Mouse (Mus musculus): ENCODE results near the gene Ptprg. TPM values are rescaled to one million over a fixed set of nuclear protein-coding genes. Genes with fewer than 3 reads are reported as not detected.

The Ptprg gene
- polyA plus RNA-seq, 1 experiment from 2014 or later: 48.0 TPM

DNA sequence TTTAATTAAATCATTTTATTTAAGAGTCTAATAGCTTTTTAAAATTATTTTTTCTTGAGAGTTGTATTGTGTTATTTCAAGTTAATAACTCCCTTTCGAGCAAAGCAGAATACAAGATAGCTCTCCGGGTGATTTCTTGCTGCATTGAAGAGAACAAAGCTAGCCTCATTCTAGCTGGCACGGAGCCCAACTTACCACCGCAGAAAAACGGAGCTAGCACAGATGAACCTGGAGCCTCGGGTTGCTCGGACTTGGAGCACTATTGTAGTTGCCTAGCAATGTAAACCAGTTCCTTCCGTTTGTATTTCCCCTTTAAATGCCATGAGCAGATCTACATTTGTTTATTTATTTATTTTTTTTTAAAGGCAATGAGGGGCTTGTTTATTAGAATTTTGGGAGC is 156.5 kb downstream of the Ptprg start:
- Histone ChIP-seq H3K9ac (ENCODE audit: low read length) (no peak overlapping the region), H3K9me3 (ENCODE audit: control insufficient read depth, low read length) (no peaks in the 10 kb centered on the region), H3K27ac (ENCODE audit: low read depth, low read length) (no peak overlapping the region), H3K4me3 (ENCODE audit: low read depth, low read length) (no peak overlapping the region), H3K36me3 (ENCODE audit: control insufficient read depth, insufficient read depth, low read length) (no peaks in the 10 kb centered on the region), H3K4me1 (replicated peaks; ENCODE audit: control insufficient read depth, insufficient read depth, low read length) (0 out of 2 replicates have a peak, but pooled peaks cover 3% of the 10 kb centered on the region), H3K27me3 (ENCODE audit: control insufficient read depth, insufficient read depth, low read length) (no peaks in the 10 kb centered on the region), H3K4me2 (ENCODE audit: low read depth, low read length, severe bottlenecking) (no peak overlapping the region)
- 0 out of 2 replicates have a peak, but pooled peaks have one; percentile 63 for ATAC-seq (replicated peaks; ENCODE audit: low FRiP score)
- peak; percentile 69 for DNase-seq (ENCODE audit: low spot score)
- 60% methylated on average over 8 of the region's 8 CpGs for WGBS

DNA sequence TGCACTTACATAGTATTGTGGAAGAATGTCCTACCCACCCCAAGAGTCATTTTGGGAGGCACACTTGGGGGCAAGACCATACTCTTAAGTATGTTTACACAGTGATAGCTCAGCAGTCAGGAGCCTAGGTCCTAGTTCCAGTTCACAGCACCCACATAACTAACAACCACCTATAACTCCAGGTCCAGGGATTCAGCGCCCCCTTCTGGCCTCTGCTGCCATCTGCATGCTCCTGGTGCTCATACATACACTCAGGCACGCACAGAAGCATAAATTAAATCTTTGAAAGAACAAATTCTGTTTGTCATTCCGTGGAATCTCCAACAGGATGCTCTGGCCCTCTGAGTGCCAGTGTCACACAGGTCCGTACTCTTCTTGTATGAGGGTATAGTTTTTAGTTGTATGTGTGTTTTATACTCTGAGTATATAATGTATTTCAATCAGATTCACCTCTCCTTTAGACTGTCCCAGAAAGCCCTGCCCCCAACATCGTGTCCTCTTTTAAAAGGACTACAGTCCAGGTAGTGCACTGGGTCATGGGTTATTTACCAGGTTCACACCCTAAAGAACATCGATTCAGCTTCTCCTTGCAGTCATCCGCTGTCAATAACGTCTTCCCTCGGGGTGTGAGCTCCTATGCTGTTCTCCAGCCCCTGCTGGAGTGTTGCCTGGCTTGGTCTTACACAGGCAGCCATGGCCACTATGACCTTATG is 157.2 kb downstream of the Ptprg start:
- no peak overlapping the region for H3K4me2 ChIP-seq (ENCODE audit: low read depth, low read length, severe bottlenecking)
- no peak for ATAC-seq (replicated peaks; ENCODE audit: low FRiP score)
- 93% methylated on average over 9 of the region's 9 CpGs for WGBS

DNA sequence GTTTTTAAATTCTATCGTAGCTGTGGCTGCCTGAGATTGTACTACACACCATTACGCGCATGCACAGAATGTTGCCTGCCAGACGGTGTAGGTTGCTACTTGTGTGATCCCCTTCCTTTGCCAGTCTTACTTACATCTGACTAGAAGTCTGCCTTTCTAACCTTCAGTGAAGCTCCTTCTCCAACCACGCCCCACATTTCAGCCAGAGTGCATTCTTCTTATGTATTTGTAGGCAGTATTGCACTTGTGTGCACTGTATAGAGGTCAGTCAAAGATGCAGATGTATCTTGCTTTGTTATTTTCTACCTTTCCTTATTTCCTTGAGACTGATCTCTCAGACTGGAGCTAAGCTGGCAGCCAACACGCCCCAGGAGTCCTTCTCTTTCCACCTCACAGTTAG is 158.8 kb downstream of the Ptprg start:
- Histone ChIP-seq H3K36me3 (ENCODE audit: control insufficient read depth, insufficient read depth, low read length) (no peaks in the 10 kb centered on the region), H3K4me1 (replicated peaks; ENCODE audit: control insufficient read depth, insufficient read depth, low read length) (0 out of 2 replicates have a peak, but pooled peaks cover 3% of the 10 kb centered on the region), H3K27me3 (ENCODE audit: control insufficient read depth, insufficient read depth, low read length) (no peaks in the 10 kb centered on the region), H3K9me3 (ENCODE audit: control insufficient read depth, low read length) (no peaks in the 10 kb centered on the region), H3K27ac (ENCODE audit: low read depth, low read length) (no peak overlapping the region), H3K4me2 (ENCODE audit: low read depth, low read length, severe bottlenecking) (no peak overlapping the region), H3K9ac (ENCODE audit: low read length) (no peak overlapping the region), H3K4me3 (ENCODE audit: low read depth, low read length) (no peak overlapping the region)
- WGBS: 94% methylated on average over 6 of the region's 6 CpGs
- DNase-seq (ENCODE audit: low spot score): no peak
- no peak for ATAC-seq (replicated peaks; ENCODE audit: low FRiP score)

More for the DNA sequence above, 157.2 kb downstream of the Ptprg start:
- no peak overlapping the region for H3K9ac ChIP-seq (ENCODE audit: low read length)
- no peaks in the 10 kb centered on the region for H3K27me3 ChIP-seq (ENCODE audit: control insufficient read depth, insufficient read depth, low read length)
- H3K4me1 ChIP-seq (replicated peaks; ENCODE audit: control insufficient read depth, insufficient read depth, low read length): 0 out of 2 replicates have a peak, but pooled peaks cover 3% of the 10 kb centered on the region
- DNase-seq (ENCODE audit: low spot score): no peak
- H3K4me3 ChIP-seq (ENCODE audit: low read depth, low read length): no peak overlapping the region
- no peak overlapping the region for H3K27ac ChIP-seq (ENCODE audit: low read depth, low read length)
- no peaks in the 10 kb centered on the region for H3K9me3 ChIP-seq (ENCODE audit: control insufficient read depth, low read length)
- H3K36me3 ChIP-seq (ENCODE audit: control insufficient read depth, insufficient read depth, low read length): no peaks in the 10 kb centered on the region

DNA sequence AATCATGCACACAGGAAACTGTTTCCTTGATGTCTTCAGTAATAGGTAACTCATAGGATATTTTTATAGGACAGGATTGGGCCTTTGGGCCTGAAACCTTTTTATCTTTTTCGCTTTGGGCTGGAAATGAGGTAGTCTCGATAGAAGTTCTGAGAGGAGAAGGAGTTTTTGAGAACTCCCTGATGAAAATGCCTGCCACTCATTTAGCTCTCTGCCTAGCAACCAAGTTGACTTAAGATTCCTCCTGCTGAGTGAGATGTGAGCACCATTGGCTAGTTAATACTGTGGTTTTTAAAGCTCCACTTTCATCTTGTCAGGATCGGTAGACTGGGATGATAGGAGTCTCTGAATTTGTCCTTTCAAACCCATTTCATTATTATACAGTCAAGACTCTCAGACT is 162.9 kb downstream of the Ptprg start:
- 0 out of 2 replicates have a peak, but pooled peaks cover 3% of the 10 kb centered on the region for H3K4me1 ChIP-seq (replicated peaks; ENCODE audit: control insufficient read depth, insufficient read depth, low read length)
- no peaks in the 10 kb centered on the region for H3K9me3 ChIP-seq (ENCODE audit: control insufficient read depth, low read length)
- no peak overlapping the region for H3K27ac ChIP-seq (ENCODE audit: low read depth, low read length)
- no peak overlapping the region for H3K4me3 ChIP-seq (ENCODE audit: low read depth, low read length)
- no peaks in the 10 kb centered on the region for H3K36me3 ChIP-seq (ENCODE audit: control insufficient read depth, insufficient read depth, low read length)
- WGBS: 43% methylated on average over 3 of the region's 3 CpGs
- no peak for ATAC-seq (replicated peaks; ENCODE audit: low FRiP score)
- H3K4me2 ChIP-seq (ENCODE audit: low read depth, low read length, severe bottlenecking): no peak overlapping the region
- no peak for DNase-seq (ENCODE audit: low spot score)
- no peak overlapping the region for H3K9ac ChIP-seq (ENCODE audit: low read length)
- H3K27me3 ChIP-seq (ENCODE audit: control insufficient read depth, insufficient read depth, low read length): no peaks in the 10 kb centered on the region

DNA sequence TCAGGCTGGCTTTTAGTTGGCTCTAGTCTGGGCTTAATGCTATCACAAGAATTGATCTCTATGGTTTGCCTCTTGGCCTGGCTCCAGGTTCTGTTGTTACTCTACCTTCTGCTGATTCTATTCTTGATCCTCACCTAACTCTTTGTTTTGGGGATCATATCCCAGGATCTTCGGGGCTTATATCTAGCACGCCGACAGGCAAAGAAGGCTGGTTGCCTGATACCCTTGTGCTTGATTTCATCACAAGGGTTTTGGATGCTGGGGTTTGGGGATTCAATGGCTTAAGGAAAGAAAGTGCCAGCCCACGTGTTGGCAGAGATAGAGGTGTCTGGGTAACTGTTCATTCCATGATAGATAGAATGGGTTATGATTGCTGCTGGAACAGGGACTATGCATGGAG is 164.9 kb downstream of the Ptprg start:
- ATAC-seq (replicated peaks; ENCODE audit: low FRiP score) (no peak), DNase-seq (ENCODE audit: low spot score) (no peak)
- no peak overlapping the region for H3K9ac ChIP-seq (ENCODE audit: low read length)
- H3K9me3 ChIP-seq (ENCODE audit: control insufficient read depth, low read length): no peaks in the 10 kb centered on the region
- H3K27ac ChIP-seq (ENCODE audit: low read depth, low read length): no peak overlapping the region
- peaks cover 5% of the 10 kb centered on the region; the same call in 1 of the 2 replicates for H3K4me1 ChIP-seq (replicated peaks; ENCODE audit: control insufficient read depth, insufficient read depth, low read length)
- H3K27me3 ChIP-seq (ENCODE audit: control insufficient read depth, insufficient read depth, low read length): no peaks in the 10 kb centered on the region
- no peaks in the 10 kb centered on the region for H3K36me3 ChIP-seq (ENCODE audit: control insufficient read depth, insufficient read depth, low read length)
- no peak overlapping the region for H3K4me3 ChIP-seq (ENCODE audit: low read depth, low read length)
- 90% methylated on average over 4 of the region's 4 CpGs for WGBS
- H3K4me2 ChIP-seq (ENCODE audit: low read depth, low read length, severe bottlenecking): no peak overlapping the region

DNA sequence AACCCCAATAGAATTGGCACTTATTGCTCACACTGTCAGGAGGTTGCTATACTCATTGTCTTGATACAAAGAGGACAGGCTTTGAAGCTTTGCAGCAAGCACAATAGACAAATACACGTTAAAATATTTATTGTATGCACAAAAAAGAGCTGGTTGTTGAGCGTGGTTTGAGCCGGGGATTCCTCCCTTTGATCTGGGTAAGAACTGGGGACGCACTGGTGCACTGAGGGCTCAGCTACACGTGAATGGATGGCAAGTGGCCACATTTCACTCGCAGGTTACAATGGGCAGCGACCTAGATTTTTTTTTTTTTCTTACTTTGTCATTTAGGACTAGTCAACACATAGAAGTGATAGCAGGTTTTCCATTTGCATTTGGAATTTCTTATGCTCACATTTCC is 165.9 kb downstream of the Ptprg start:
- 40% methylated on average over 7 of the region's 7 CpGs for WGBS
- Histone ChIP-seq H3K4me1 (replicated peaks; ENCODE audit: control insufficient read depth, insufficient read depth, low read length) (peaks cover 3% of the 10 kb centered on the region; the same call in 1 of the 2 replicates), H3K9me3 (ENCODE audit: control insufficient read depth, low read length) (no peaks in the 10 kb centered on the region), H3K36me3 (ENCODE audit: control insufficient read depth, insufficient read depth, low read length) (no peaks in the 10 kb centered on the region), H3K4me2 (ENCODE audit: low read depth, low read length, severe bottlenecking) (no peak overlapping the region), H3K27me3 (ENCODE audit: control insufficient read depth, insufficient read depth, low read length) (no peaks in the 10 kb centered on the region), H3K4me3 (ENCODE audit: low read depth, low read length) (no peak overlapping the region), H3K27ac (ENCODE audit: low read depth, low read length) (no peak overlapping the region), H3K9ac (ENCODE audit: low read length) (no peak overlapping the region)
- no peak for DNase-seq (ENCODE audit: low spot score)
- no peak for ATAC-seq (replicated peaks; ENCODE audit: low FRiP score)

DNA sequence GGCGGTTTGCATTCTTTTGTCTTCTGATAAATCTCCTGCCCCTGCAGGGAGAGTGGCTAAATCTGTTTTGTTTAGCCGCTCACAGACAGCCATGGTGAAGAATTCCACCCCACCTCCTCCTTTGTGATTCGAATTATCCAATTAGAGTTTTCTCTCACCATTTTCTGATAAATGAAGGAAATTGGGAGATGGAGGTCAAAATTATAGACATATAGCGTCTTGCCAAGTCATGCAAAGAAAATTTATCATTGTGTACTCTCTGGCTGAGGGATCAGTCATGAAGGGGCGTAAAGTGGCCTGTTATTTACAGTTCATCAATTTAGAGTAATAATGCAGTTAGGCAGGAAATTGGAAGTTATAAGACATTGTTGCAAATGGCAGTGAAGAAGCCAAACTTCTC is 168.8 kb downstream of the Ptprg start:
- Histone ChIP-seq H3K27me3 (ENCODE audit: control insufficient read depth, insufficient read depth, low read length) (no peaks in the 10 kb centered on the region), H3K4me2 (ENCODE audit: low read depth, low read length, severe bottlenecking) (no peak overlapping the region), H3K9me3 (ENCODE audit: control insufficient read depth, low read length) (no peaks in the 10 kb centered on the region), H3K36me3 (ENCODE audit: control insufficient read depth, insufficient read depth, low read length) (no peaks in the 10 kb centered on the region), H3K4me3 (ENCODE audit: low read depth, low read length) (no peak overlapping the region), H3K4me1 (replicated peaks; ENCODE audit: control insufficient read depth, insufficient read depth, low read length) (peaks cover 3% of the 10 kb centered on the region; the same call in 1 of the 2 replicates), H3K27ac (ENCODE audit: low read depth, low read length) (no peak overlapping the region), H3K9ac (ENCODE audit: low read length) (no peak overlapping the region)
- WGBS: 22% methylated on average over 5 of the region's 5 CpGs
- DNase-seq (ENCODE audit: low spot score) (no peak), ATAC-seq (replicated peaks; ENCODE audit: low FRiP score) (no peak)

DNA sequence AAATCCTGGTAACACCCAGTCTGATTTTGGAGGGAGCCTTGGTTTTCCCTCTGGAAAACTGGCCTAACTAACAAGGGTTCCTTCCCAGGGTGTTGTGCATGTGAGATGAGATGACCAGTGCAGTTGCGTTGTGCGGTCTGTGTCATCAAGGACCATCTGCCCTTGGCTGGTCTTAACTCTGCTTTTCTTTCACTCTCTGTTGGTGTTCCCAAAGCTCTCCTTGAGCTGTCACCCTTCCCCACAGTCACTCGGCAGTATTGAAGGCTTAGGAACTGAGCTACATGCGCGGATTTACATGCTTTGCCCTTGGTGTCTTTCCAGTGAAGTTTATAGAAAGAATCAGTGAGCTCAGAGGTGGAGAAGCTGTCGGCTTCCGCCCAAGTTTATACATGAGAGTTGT is 170.5 kb downstream of the Ptprg start:
- Histone ChIP-seq H3K27ac (ENCODE audit: low read depth, low read length) (no peak overlapping the region), H3K4me1 (replicated peaks; ENCODE audit: control insufficient read depth, insufficient read depth, low read length) (peaks cover 3% of the 10 kb centered on the region; the same call in 1 of the 2 replicates), H3K4me3 (ENCODE audit: low read depth, low read length) (no peak overlapping the region), H3K27me3 (ENCODE audit: control insufficient read depth, insufficient read depth, low read length) (no peaks in the 10 kb centered on the region), H3K9ac (ENCODE audit: low read length) (no peak overlapping the region), H3K36me3 (ENCODE audit: control insufficient read depth, insufficient read depth, low read length) (no peaks in the 10 kb centered on the region), H3K4me2 (ENCODE audit: low read depth, low read length, severe bottlenecking) (no peak overlapping the region), H3K9me3 (ENCODE audit: control insufficient read depth, low read length) (no peaks in the 10 kb centered on the region)
- ATAC-seq (replicated peaks; ENCODE audit: low FRiP score): no peak
- DNase-seq (ENCODE audit: low spot score): no peak
- 92% methylated on average over 7 of the region's 7 CpGs for WGBS
